Mouse (Mus musculus) thymus, postnatal 14 days (tissue): Measurements from ENCODE around the gene Slc25a54.

Experiments used
- DNase-seq: peaks from one replicate; pipeline ENCODE4 v3.0.0; 2021

Gene Slc25a54

DNA sequence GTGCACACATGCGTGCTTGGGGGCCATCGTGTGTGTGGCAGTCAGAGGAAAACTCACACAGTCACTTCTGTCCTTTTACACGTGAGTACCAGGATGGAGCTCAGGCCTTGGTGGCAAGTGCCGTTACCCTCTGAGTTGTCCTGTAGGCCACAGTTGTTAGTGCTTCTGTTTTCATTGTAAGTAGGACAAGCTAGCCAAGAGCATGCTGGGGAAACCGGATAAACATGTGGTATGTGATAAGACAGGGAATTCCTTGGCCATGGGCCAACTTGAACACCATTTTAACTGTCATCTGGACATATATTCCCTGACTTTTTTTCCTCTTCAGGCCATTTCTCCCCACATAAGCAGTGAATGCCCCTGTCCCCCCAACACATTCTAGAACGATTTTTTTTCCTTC, 45.3 kb downstream of the Slc25a54 start:
- DNase-seq = no peak

GRCm38 (mm10) chr3:109129768-109130167, 49.5 kb downstream of the Slc25a54 start:
- no peak for DNase-seq

DNA sequence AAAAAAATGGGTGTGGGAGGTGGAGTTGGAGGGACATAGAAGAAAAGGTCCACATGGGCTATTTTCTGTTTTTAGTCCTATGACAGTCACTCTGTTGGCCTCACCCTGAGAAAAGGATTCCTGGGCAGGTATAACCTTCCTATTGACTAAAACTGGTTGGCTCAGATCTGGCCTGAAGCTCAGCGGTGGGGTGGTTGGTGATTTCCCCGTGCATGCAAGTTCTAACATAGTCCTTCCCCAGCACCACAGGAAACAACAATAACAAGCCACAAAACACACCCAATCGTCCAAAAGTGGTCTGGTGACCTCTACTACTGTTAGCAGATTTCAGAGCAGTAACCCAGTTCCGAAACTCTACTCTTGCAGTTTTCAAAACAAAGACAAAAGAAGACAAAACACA, 52.7 kb downstream of the Slc25a54 start:
- DNase-seq = no peak

- DNase-seq = no peak
Measured at GRCm38 (mm10) chr3:109134036-109134435, 53.8 kb downstream of the Slc25a54 start.

DNA sequence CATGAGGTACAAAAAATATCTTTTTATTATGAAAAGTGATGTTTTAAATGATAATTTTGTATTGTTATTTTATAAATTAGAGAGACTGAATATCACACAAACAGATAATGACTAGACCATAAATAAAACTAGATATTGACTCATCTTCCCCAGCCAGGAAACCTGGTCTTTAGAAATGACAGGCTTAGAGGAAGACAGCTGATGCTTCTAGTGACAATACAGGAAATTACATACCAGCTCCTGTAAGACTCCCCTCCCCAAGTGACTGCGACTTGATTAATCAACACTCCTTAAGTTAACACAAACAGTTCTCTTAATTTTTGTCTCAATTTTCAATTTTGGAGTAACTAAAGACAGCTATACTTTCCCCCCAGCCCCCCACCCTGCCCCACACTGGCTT, 55.1 kb downstream of the Slc25a54 start:
- no peak for DNase-seq

DNA sequence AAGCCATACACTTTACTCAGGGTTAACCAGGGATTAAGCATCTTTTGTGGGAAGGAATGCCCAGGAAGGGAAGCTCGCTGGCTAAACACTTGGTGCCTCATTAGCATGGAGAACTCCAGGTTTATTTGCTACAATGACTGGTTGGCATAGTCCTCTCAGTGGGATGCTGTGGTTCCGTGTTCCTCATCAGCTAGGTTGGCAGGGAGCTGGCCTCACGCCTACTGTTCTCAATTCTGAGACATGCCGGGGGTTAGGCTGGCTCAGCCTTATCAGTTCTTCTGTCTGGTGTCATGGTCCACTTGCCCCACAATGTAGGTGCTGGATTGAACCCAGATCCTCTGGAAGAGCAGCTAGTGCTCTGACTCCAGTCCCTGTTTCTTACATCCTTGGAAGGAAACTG, 72.3 kb downstream of the Slc25a54 start:
- no peak for DNase-seq

- no peak for DNase-seq
Measured at GRCm38 (mm10) chr3:109153410-109153809, 73.1 kb downstream of the Slc25a54 start.

DNA sequence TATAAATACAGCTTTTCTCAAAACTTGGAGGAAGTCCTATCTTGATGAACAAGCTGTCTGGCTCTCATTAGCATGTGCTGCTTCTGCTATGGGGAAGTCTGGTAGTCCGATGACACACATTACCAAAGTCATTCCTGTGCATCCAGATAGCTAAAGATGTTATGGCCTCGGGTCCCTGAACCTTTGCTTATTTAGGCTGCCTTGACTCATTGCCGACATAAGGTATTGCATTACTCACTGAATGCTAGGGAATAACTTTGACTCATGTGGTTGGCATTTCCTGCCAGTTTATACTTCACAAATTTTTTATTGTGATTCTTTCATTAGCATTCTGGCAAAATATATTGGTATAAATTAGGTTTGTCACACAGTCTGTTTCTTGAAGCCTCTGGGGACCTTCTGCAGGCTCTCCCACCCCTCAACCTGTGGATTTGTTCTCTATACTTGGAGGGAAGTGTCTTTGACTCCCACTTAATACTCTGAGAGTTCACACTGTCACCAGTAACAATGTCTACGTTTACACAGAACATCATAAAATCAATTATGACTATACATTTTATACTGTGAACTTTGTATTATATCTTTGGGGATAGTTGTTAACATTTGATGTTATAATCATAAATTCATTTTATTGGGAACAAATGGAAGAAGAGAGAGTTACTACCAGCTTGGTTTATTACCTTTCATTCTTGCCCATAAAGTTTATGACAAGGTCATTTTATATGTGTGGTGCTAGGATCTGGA, 75.8 kb downstream of the Slc25a54 start:
- DNase-seq = no peak

- no peak for DNase-seq
Measured at GRCm38 (mm10) chr3:109157481-109157880, 77.2 kb downstream of the Slc25a54 start.

DNA sequence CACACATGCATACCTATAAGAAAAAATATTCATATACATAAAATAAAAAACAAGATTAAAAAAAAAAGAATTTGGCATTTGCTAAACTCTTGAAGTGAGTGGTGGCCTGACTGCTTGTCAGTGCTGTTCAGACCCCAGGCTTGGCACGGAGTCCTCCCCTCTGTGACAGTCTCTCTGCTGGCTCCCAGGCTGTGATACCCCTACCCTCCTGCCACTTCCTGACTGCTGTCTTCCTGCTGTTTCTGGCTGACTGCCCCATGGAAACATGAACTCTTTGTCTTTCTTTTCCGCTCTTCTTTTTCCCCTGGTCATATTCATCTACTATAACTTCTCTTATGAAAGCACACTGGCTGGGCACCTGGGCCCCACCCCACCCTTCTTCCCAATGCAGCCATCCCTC, 83.8 kb downstream of the Slc25a54 start:
- no peak for DNase-seq

DNA sequence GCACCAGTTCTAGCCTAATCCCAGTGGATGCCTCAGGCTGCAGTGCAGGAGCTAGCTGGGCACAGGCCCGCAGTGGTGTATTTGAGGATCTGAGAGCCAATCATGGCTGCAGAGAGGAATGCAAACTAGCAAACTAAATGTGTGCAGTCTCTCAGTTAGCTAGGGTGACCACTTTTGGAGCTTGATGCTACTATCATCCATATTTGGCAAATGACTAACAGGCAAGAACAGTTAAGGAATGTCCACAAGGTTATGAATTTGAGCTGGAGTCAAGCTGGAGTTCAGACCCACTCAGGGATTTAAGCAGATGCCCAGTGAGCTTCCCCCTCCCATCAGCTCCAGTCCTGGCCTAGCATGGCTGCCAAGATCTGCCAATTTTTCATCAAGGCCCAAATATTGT, 84.4 kb downstream of the Slc25a54 start:
- no peak for DNase-seq

- no peak for DNase-seq
Measured at GRCm38 (mm10) chr3:109165214-109165829, 85.1 kb downstream of the Slc25a54 start.
